Mouse (Mus musculus) cerebellum, adult 9-11 months (tissue): ENCODE results near the gene Shisa6.

Source experiments
- DNase-seq: peaks from one replicate; pipeline ENCODE4 v3.0.0; 2022

Gene Shisa6

DNA sequence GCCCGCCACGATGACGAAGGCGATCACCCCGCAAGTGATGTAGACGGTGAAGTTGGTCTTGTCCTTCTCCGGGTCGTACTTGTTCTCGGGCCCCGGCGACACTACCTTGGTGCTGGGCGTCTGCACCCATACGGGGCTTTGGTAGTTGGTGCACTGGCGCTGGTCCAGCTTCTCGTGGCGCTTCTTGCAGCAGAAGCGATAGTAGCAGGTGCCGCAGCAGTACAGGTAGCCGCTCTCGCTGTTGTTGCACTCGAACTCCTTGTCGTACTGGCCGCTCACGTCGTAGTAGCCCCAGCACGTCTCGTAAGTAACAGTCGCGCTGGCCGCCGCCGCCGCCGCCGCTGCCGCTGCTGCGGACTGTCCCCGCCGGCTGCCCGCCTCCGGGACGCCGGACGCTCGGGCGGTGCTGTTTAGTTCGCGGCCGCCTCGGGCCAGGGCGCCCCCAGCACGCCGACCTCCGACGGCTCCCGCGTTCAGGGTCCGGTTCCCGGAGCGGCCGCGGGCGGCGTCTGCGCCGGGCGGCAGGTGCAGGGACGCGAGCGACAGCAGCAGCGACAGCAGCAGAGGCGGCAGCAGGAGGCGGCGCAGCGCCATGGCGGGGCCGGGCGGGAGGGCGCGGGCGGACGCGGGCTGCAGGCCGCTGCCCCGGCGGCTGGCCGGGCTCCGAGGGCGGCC, at the start of gene Shisa6:
Gene Shisa6, minus strand, starts transcription at position 594 of the 675 bp plus-strand sequence.
- DNase-seq, result no peak

DNA sequence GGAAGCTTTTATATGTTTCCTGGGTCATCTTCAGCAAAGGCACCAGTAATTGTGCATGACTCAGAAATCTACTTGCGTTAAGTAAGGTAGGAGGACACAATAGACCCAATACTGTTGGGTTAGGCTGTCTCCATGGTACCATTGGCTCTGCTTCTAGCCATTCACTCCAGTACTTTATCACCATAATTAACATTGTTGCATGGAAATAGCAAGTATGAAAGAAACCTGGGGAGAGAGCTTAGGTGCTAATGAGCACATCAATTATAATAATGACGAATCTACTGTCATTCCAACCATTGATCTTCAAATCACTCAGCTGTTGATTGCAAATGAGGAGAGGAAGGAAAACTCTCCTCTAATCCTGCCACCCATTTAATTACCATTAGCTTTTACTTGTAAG, 48.1 kb upstream of the Shisa6 start:
- no peak for DNase-seq

- DNase-seq, result no peak
Observed at GRCm38 (mm10) chr11:66569045-66569444, 43.3 kb upstream of the Shisa6 start.

DNA sequence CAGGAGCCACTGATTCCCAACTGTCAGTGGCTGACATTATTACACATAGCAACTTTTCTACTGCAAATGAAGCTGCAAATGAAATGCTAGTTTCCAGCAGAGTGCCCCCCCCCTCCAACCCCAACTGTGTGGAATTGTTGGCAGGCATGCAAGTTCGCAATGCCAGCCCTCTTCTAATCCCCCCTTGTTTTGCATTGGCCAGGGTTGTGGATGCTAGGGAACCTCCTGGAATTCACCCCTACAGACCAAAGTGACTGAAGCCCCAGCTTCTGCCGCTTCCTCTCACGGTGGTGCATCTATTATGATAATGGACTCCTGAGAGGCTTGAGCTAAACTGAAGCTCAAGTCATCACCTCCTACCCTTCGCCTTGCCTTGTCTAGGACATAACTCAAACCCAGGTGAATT, 42.6 kb upstream of the Shisa6 start:
- no peak for DNase-seq

DNA sequence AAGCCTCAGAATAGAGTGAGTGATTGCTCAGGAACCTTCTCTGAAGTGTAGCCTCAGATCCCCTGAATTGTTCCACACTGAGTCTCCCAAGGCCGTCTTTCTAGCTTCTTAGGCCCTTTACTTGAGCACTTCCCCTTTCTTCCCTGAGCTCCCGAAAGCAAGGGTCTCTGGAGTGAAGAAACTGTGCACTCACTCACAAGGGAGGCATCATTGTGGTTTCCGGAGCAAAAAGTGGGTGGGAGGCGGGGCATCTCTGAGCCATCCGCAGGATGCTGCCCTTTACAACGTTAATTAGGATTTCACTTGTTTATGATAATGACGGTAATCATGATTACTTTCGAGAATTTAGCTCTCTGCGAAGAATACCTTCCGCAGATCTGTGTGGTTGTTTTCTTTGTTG, 41.6 kb upstream of the Shisa6 start:
- DNase-seq, result no peak

- DNase-seq, result no peak
Observed at GRCm38 (mm10) chr11:66562274-66562673, 36.5 kb upstream of the Shisa6 start.

DNA sequence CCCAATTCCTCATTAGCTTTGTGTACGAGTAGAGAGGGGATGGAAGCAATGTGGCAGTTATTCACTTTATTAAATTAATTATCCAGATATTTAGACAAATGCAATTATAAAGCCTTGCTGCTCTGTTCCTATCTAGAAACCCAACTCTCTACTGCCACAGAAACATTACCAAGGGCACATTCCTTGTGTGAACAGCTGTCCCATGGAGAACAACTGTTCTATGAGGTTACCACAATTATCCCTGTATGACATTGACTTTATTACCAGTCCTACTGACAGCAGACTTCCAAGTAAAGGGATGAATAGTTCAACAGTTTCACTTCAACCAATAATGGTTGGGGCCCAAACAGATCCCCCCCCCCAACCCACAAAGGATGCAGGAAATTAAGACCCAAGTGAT, 12.1 kb upstream of the Shisa6 start:
- DNase-seq, result no peak

DNA sequence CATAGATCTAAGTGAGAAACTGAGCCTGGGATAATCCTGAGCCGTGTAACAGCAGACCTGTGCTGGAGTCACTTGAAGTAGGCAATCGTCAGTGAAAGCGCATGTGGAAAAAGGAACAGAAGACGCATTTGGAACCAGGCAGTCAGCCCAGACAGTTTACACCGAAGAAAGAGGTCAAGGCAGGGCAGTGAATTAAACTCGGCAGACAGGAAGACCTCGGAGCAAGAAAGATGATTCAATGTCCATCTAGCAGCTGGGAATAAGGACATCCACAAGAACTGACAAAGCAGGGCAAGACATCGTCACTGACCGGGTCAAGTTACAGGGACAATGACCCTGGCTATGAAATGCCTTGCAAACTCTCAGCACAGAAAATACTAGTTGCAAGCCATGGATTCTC, 10.1 kb upstream of the Shisa6 start:
- no peak for DNase-seq

DNA sequence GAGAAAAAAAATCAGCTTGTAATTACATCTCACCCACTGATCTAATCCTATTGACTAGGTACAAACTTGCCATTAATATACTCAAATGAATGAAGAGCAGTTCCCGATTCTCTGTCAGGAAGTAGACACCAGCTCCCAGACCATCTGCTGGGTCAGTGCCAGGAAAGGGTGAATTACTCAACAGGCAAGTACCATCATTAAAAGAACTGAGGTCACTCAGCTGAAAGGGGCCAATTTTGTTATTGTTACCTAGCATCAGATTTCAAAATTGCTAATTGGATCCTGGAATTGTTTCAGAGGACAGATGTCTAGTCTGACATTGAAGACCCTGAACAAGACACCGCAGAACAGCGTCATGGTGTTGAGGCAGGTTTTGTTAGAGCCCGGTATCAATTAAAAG, 9.4 kb upstream of the Shisa6 start:
- DNase-seq, result no peak

GRCm38 (mm10) chr11:66534291-66534690, 8.5 kb upstream of the Shisa6 start:
- DNase-seq, result no peak

DNA sequence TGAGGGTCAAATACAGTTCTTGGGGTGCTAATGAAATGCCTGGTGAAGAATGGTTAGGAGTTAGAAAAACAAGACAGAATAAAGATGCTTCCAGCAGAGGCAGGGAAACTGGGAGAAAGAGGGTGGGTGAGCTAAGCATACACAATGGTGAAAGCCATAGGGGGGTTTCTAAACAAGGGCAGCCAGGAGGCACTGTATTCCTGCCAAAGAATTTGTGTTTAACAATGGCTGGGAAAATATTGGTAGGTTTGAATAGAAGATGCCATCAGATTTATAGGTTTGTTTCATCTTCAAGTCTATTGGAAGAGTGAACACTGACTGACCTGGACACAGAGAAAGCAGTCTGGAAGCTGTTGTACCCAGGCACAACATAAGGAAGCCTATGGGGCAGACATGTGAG, 2.4 kb upstream of the Shisa6 start:
- DNase-seq, result no peak

- no peak for DNase-seq
Observed at GRCm38 (mm10) chr11:66527343-66527742, 1.6 kb upstream of the Shisa6 start.

GRCm38 (mm10) chr11:66526981-66527320, 1.2 kb upstream of the Shisa6 start:
- DNase-seq, result no peak

DNA sequence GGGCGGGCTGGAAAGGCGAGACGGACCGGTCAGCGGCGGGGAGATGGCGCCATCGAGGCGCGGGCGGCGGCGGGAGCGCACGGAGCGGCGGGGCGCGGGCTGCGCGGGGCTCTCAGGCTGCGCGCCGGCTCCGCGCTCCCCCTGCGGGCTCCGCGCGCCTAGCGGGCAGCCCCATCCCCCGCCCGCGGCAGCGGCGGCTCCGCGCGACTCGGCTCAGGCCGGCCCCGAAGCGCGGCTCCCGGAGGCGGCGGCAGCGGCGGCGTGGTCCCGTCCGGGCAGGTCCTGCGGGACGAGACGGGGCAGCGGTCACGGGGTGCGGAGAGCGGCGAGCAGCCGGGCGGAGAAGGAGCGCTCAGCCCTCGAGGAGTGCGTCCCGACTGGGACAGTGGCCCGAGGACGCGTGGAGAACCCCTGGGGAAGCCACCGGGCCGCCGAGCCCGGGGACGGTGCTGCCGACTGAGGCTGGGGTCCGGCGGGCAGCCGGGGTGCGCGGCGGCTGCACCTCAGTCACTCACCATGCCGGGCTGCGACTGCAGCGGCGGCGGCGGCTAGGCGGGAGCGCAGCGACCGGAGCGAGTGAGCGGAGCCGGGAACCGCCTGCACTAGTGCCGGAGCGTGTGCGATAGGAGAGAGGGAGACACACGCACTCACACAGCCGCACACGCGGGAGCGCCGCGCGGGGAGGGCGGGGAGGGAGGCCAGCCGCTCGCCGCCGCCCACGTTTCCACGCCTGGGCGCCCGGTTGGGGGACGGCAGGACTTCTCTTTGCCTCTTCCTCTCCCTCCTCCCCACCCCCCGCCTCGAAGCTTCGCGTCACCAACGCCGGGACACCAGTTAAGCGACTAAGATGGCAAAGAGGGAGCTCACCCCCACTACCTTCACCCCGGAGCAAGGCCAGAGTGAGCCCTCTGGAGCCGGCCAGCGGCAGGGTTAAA, 549 bp upstream of the Shisa6 start:
- DNase-seq, result no peak

- no peak for DNase-seq
Observed at GRCm38 (mm10) chr11:66524251-66524650, 1.5 kb downstream of the Shisa6 start.

DNA sequence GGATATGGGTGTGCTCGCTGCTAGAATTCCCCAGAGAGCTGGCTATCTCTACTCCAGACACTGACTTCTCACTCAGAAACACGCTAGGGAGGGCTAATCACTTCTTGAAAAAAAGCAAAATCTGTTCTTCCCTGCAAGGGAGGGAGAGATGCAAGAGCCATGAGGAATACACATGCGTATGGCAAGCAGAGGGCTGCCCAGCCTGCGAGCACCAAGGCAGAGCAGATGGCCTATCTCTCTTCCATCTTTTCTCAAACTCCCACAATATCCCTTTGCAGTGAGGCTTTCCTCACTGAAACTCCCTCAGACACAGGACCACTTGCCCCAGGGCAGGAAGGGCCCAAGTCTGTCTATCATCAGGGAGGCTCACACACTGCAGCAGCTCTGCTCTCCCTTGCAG, 3.4 kb downstream of the Shisa6 start:
- DNase-seq, result no peak

GRCm38 (mm10) chr11:66519386-66519785, 6.4 kb downstream of the Shisa6 start:
- no peak for DNase-seq

DNA sequence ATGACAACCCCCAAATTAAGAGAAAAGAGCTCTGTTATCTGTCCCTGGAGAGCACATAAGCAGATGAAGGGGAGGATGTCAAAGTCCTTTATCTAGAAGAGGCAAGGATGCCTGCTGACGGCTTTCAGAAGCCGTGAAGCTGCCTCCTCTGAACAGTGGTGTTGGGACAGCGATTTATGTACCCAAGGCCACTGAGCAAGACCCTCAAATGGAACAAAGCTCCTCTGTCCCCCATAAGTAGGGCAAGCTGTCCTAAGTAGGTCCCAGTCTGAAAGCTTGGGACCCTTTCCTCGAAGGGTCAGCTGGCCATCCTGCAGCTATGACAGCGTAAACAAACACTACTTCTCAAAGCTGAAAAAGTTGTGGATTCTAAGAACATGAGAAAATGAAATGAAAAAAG, 11.4 kb downstream of the Shisa6 start:
- DNase-seq, result no peak

DNA sequence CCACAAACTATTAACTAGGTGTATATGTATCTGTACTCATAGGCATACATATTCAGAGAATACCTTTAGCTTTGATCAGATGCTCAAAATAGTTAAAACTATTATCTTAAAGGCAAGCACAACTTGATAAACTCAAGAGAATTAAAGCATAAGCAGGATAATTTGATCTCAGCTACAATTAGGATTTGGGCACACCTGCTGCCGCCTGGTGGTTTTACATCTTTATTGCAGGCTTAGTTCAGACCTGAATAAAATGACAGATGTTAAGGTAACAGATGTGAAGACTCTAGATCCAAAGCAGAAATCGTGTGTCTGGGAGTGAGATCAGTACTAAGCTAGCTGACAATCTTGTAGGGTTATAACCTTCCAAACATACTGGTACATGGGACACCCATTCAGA, 24.8 kb downstream of the Shisa6 start:
- DNase-seq, result no peak

DNA sequence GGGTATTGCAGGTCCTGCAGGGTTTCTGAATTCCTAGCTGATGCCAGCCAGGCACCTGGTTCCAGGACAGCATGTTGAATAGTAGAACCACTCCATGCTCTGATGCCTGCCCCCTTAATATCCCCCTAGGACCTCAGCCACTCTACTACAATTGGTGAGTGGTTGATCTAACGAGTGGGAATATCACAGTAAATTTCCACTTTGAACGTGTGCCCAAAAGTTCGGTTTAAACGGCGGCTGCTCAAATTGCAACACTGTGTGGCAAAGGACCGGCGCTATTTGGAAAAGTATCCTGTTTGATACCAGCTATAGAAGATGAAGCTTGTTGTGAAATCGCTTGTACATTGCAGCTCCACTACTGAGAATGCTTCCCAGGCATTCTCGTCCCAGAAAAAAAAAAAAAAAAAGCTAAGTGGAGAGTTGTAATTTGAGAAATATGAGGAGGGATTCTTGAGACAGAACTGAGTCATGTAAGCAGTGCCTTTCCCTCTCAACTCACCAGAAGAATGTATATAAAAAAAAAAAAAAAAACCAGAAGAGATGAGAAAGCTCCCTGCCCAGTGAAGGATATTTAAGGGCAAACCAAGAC, 26.8 kb downstream of the Shisa6 start:
- no peak for DNase-seq

GRCm38 (mm10) chr11:66496235-66496634, 29.5 kb downstream of the Shisa6 start:
- no peak for DNase-seq

DNA sequence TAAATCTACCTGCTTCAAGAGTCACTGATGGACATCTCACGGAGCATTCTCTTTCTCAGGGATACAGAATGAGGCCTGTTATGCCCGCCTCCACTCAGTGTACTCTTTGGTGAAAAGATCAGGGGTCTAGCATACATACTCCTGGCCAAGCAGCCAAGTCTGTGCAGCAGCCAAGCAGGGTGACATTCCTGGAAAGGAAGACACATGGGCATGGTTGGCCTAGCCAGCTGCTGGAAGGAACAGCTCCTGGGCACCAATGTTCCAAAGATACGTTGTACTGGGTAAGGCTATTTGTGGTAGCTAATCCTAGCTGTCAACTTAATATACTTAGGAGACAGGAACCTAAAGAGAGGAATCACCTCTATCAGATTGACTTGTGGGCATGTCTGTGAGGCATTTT, 31.4 kb downstream of the Shisa6 start:
- DNase-seq, result no peak

DNA sequence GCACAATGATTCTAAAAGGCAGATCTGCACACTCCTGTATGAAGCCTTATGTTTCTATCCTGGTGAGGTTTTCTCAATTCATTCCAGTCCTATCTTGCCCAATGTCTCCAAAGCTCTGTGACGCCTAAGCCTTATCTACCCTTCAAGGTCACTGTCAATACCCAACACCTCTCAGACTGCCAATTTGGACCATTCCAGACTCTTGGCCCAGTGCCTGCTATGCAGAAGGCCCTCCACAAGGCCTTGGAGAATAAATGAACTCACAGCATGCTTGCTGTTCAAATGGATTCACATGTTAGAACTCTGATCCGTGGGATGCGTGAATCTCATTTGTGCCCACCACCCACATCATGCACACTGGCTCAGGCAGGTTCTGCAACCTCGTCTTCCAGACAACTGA, 38.0 kb downstream of the Shisa6 start:
- DNase-seq, result no peak

- no peak for DNase-seq
Observed at GRCm38 (mm10) chr11:66482501-66482900, 43.3 kb downstream of the Shisa6 start.
